Mouse (Mus musculus): ENCODE measurements around the gene Lrig1.

Gene Lrig1

GRCm38 (mm10) chr6:94700067-94700491, at the start of gene Lrig1:
Gene Lrig1 (minus strand): TSS chr6:94700158.
- peak; percentile 99 for DNase-seq (ENCODE audit: low read depth, low spot score)

DNA sequence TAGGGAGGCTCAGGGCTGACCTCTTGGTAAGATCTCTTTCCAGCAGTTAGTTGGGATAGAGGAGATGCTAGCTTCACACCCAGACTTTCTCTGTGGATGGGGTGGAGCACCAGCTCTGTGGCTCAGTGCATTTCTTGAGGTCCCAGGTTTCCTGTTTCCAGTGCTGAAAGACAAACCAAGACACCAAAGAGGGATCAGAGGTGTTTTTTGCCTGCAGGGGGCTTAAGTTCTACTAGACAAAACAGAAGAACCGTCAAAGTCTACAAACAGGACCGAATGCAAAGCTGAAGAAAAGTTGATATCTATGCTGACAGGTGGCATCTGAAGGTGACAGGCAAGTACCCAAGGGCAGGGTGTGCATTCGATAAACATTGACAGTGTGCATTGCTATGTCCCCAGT, 49.7 kb upstream of the Lrig1 start:
- no peak for DNase-seq (ENCODE audit: low read depth, low spot score)

- DNase-seq (ENCODE audit: low read depth, low spot score) = no peak
Observed at GRCm38 (mm10) chr6:94748361-94748760, 48.4 kb upstream of the Lrig1 start.

GRCm38 (mm10) chr6:94740117-94740729, 40.3 kb upstream of the Lrig1 start:
- no peak for DNase-seq (ENCODE audit: low read depth, low spot score)

GRCm38 (mm10) chr6:94738647-94739046, 38.7 kb upstream of the Lrig1 start:
- DNase-seq (ENCODE audit: low read depth, low spot score) = no peak

- DNase-seq (ENCODE audit: low read depth, low spot score) = no peak
Observed at GRCm38 (mm10) chr6:94733878-94734277, 33.9 kb upstream of the Lrig1 start.

DNA sequence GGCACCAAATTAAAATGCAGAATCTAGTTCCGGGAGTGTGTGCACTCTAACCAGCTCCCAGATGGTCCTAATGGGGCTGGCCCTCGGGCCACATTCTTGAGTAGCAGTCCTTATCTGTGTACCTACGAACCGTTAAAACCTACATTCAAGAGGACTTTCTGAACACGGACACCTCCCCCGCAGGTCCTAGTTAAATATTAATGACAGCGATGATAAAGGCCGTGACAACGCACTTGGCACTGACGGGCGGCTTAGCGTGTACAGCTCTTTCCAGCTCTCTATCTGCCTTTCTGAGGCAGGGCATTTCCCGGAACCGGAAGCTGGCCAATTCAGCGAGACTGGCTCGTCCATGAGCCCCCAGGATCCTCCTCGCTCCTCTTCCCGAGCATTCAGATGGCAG, 29.9 kb upstream of the Lrig1 start:
- DNase-seq (ENCODE audit: low read depth, low spot score) = no peak

DNA sequence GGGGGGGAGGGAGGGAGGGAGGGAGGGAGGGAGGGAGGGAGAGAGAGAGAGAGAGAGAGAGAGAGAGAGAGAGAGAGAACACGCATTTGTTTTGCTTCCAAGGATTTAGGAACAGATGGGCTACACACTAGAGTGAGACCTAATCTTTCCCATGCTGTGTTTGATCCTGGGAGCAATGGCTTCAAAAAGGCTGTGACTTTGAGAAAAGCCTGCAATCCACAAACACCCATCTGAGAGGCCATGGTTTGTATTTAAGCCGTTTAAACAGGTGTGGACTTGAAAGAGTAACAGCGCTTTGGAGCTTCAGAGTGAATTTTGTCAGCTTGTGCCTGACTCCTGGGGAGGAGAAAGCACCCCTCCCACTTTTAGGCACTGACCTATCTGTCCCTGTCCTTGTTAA, 29.2 kb upstream of the Lrig1 start:
- DNase-seq (ENCODE audit: low read depth, low spot score) = no peak

GRCm38 (mm10) chr6:94724612-94725011, 24.7 kb upstream of the Lrig1 start:
- DNase-seq (ENCODE audit: low read depth, low spot score) = no peak

- DNase-seq (ENCODE audit: low read depth, low spot score) = no peak
Observed at GRCm38 (mm10) chr6:94718607-94719346, 18.8 kb upstream of the Lrig1 start.

- no peak for DNase-seq (ENCODE audit: low read depth, low spot score)
Observed at GRCm38 (mm10) chr6:94717705-94718489, 17.9 kb upstream of the Lrig1 start.

DNA sequence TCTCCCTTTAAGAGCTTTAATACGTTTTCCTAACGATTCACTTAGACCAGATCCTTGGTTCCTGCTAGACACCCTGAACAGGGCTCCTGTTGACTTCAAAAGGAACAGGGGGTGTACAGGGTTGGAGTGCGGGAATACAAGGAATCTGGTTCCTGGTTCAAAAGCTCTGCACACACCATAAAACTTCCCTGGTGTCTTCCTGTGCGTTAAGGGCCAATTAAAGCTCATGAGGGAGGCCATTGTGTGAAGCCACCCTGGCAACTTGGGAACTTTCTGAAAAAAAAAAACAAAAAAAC, 15.6 kb upstream of the Lrig1 start:
- DNase-seq (ENCODE audit: low read depth, low spot score) = no peak

- DNase-seq (ENCODE audit: low read depth, low spot score) = no peak
Observed at GRCm38 (mm10) chr6:94714815-94715644, 15.1 kb upstream of the Lrig1 start.

- DNase-seq (ENCODE audit: low read depth, low spot score) = no peak
Observed at GRCm38 (mm10) chr6:94709832-94710231, 9.9 kb upstream of the Lrig1 start.

- DNase-seq (ENCODE audit: low read depth, low spot score) = no peak
Observed at GRCm38 (mm10) chr6:94709150-94709549, 9.2 kb upstream of the Lrig1 start.

GRCm38 (mm10) chr6:94707254-94707653, 7.3 kb upstream of the Lrig1 start:
- no peak for DNase-seq (ENCODE audit: low read depth, low spot score)

DNA sequence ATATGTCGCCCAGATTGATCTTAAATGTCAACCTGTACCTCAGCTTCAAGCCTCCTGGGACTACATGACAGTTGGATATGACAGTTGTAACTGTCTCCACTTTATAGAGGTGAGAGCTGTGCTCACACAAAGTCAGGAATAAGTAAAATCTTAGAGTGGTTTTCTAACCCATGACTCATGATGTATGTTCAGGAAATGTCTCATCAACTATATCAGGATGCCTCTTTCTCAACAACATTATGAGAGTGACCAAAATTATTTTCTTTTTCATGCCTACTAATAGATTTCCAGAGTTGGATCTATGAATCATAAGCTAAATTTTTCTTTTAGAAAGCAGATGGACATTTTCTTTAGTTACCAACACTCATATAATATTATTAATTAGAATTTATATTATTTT, 6.0 kb upstream of the Lrig1 start:
- DNase-seq (ENCODE audit: low read depth, low spot score) = no peak

DNA sequence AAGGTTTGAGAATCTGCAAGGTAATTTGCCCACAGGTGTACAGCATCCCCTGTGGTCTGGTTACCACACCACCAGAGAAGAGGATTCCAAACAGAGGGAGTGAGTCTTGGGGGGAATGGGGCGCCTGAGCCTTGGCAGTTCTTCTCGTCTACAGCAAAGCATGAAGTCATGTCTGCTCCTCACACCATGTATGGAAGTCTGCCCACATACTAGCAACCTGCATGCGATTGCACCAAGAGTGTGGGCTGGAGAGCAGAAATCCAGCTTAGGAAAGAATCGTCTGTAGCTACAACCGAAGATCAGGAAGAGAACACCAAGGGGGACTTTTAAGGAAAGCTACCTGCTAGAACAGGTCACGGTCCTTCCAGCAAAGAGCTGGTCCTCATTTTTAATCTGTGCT, 3.0 kb upstream of the Lrig1 start:
- no peak for DNase-seq (ENCODE audit: low read depth, low spot score)

DNA sequence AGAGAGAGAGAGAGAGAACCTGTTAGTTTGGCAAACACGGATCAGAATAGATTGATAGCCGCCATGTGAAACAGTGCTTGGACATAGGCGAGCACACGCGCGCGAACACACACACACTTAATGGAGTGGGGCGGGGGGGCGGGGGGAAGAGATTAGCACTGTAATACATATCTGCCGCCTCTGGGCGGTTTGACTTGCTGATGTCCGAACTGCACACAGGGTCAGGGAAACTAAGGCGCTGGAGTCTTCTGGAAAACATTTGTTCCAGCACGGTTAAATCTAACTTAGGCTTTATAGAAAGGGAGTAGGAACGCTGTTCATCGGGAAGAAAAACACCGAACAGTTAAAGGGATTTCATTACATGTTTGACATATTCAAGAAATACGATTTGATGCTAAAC, 1.1 kb upstream of the Lrig1 start:
- peak; percentile 60 for DNase-seq (ENCODE audit: low read depth, low spot score)

DNA sequence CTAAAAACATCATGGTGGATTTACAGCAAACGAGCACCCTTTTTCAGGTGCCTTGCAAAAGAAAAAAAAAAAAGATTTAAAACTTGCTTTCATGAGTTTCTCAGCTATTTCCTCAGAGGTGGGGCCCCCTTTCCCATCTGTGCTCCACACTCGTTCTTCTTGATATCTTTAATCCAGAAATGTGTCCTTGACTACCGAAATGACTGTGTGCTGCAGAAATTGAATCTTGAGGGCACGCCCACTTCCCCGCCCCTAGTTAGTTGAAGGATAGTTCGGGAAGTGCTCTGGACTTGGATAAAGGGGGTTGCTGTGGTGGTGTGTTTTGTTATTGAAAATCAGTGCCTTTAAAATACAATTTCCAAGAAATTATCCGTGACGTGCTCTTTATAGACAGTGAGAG, 654 bp upstream of the Lrig1 start:
- peak; percentile 69 for DNase-seq (ENCODE audit: low read depth, low spot score)

DNA sequence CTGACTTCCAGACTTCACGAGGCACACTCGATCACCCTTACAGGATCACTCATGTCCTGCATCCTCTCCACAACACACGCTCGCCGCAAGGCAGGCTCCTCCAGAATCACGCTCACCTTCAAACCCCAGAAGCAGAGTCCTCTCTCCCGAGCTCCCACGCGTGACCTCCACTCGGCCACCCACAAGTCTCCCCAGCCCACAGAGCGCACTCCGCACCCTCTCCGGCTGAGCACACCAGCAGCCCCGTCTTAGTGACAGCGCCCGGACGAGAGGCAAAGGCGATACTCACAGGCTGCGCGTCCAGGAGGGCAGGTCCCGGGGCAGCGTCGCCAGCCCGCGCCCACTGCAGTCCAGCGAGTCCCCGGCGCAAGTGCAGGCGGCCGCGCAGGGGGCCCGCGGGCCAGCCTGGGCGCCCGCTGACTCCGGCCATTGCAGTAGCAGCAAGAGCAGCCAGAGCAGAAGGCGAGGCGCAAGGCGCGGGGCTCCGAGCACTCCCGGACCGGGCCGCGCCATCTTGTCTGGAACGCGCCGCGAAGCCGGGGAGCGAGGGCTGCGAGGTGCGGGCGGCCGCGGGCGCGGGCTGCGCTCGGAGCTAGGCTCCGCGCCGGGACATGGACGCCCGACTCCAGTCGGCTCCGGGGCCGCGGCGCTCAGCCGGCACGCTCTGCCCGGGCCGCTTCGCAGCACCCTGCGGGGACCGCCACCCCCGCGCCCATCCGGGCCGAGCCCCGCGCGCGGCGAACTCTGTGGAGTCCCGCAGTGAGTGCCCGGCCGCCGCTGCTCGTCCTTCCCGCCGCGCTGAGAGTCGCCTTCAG, 578 bp downstream of the Lrig1 start:
- DNase-seq (ENCODE audit: low read depth, low spot score) = no peak
